Mouse (Mus musculus): ENCODE measurements at regions not wholly inside any gene's neighbourhood (a gene's known extent, or its start where the extent isn't known, plus 50 kb on each side); places are given as distances from the start of the nearest gene placed in this dataset.
A peak's percentile ranks its signal among the peaks of the same experiment; 100 is the strongest.

- Histone ChIP-seq H3K4me3 (ENCODE audit: low read depth, low read length) (no peak overlapping the region), H3K9ac (ENCODE audit: low read depth, low read length) (no peak overlapping the region), H3K36me3 (ENCODE audit: control insufficient read depth, insufficient read depth, low read length) (no peaks in the 10 kb centered on the region), H3K4me2 (no peak overlapping the region), H3K4me1 (ENCODE audit: control insufficient read depth, insufficient read depth, low read length) (peaks cover 10% of the 10 kb centered on the region; the same call in 1 of the 2 replicates), H3K9me3 (replicated peaks; ENCODE audit: control insufficient read depth, low read length) (no peaks in the 10 kb centered on the region), H3K27ac (ENCODE audit: low read depth, low read length) (no peak overlapping the region), H3K27me3 (ENCODE audit: control insufficient read depth, insufficient read depth, low read length) (no peaks in the 10 kb centered on the region)
- 72% methylated on average over 5 of the region's 5 CpGs for WGBS (ENCODE audit: insufficient replicate concordance)
- ATAC-seq (replicated peaks; ENCODE audit: insufficient number of reproducible peaks, low FRiP score, low TSS enrichment): no peak
Measured at GRCm38 (mm10) chr14:76614682-76615081, 58.0 kb upstream of the Serp2 start.

- no peaks in the 10 kb centered on the region for H3K9me3 ChIP-seq (replicated peaks; ENCODE audit: control insufficient read depth, low read length)
- H3K27me3 ChIP-seq (ENCODE audit: control insufficient read depth, insufficient read depth, low read length): no peaks in the 10 kb centered on the region
- H3K27ac ChIP-seq (ENCODE audit: low read depth, low read length): no peak overlapping the region
- no peaks in the 10 kb centered on the region for H3K36me3 ChIP-seq (ENCODE audit: control insufficient read depth, insufficient read depth, low read length)
- no peak overlapping the region for H3K4me2 ChIP-seq
- no peak overlapping the region for H3K4me3 ChIP-seq (ENCODE audit: low read depth, low read length)
- H3K9ac ChIP-seq (ENCODE audit: low read depth, low read length): no peak overlapping the region
- no peak for ATAC-seq (replicated peaks; ENCODE audit: insufficient number of reproducible peaks, low FRiP score, low TSS enrichment)
- WGBS (ENCODE audit: insufficient replicate concordance): 80% methylated on average over 6 of the region's 6 CpGs
- H3K4me1 ChIP-seq (ENCODE audit: control insufficient read depth, insufficient read depth, low read length): peaks cover 10% of the 10 kb centered on the region; the same call in 1 of the 2 replicates
Measured at GRCm38 (mm10) chr14:76613604-76614003, 56.9 kb upstream of the Serp2 start.

GRCm38 (mm10) chr14:76610429-76611378 is 54.0 kb upstream of the Serp2 start:
- no peaks in the 10 kb centered on the region for H3K27me3 ChIP-seq (ENCODE audit: control insufficient read depth, insufficient read depth, low read length)
- 0 out of 2 replicates have a peak overlapping the region, but pooled peaks have one; percentile 15 for H3K27ac ChIP-seq (ENCODE audit: low read depth, low read length)
- H3K9me3 ChIP-seq (replicated peaks; ENCODE audit: control insufficient read depth, low read length): no peaks in the 10 kb centered on the region
- H3K9ac ChIP-seq (ENCODE audit: low read depth, low read length): 0 out of 2 replicates have a peak overlapping the region, but pooled peaks have one; percentile 28
- no peak overlapping the region for H3K4me3 ChIP-seq (ENCODE audit: low read depth, low read length)
- peaks cover 2% of the 10 kb centered on the region; the same call in 1 of the 2 replicates for H3K4me1 ChIP-seq (ENCODE audit: control insufficient read depth, insufficient read depth, low read length)
- WGBS (ENCODE audit: insufficient replicate concordance): 39% methylated on average over 11 of the region's 11 CpGs
- no peaks in the 10 kb centered on the region for H3K36me3 ChIP-seq (ENCODE audit: control insufficient read depth, insufficient read depth, low read length)
- peak; percentile 57; the same call in 1 of the 2 replicates for ATAC-seq (replicated peaks; ENCODE audit: insufficient number of reproducible peaks, low FRiP score, low TSS enrichment)
- peak overlapping the region; percentile 19 for H3K4me2 ChIP-seq
